Mouse (Mus musculus): Measurements from ENCODE around the gene Smurf1.

GRCm38 (mm10) chr5:145003362-145003761 is 37.7 kb upstream of the Smurf1 start:
- TF ChIP-seq CTCF (IDR thresholded peaks at IDR 0.05; ENCODE audit: low read depth) (no peak), EP300 (IDR thresholded peaks at IDR 0.05; ENCODE audit: low read depth) (no peak)

Data from liver, embryonic 14.5 days (tissue).